Mouse (Mus musculus) v-Abl transformed pro-B cells (cell line): ENCODE measurements around the gene Pcnt.

Source experiments
- in situ Hi-C, 2 experiments: fragments of 400-800 bp; cut with MboI; formaldehyde crosslinking; loops; one replicate each; pipeline ENCODE4 v1.15.1; 2025; ENCODE audit not compliant: unreplicated experiment in 2 of 2

Pcnt gene

GRCm38 (mm10) chr10:76442178-76443088 is at the start of gene Pcnt:
TSS of gene Pcnt (minus strand) at chr10:76442786.
- in situ Hi-C loops: no loop called here

GRCm38 (mm10) chr10:76489205-76489604 is 46.6 kb upstream of the Pcnt start:
- in situ Hi-C loops: no loop called here

GRCm38 (mm10) chr10:76488265-76488664 is 45.7 kb upstream of the Pcnt start:
- in situ Hi-C loops: no loop called here

- in situ Hi-C loops: no loop called here
Measured at GRCm38 (mm10) chr10:76486302-76486701, 43.7 kb upstream of the Pcnt start.

GRCm38 (mm10) chr10:76481480-76481879 is 38.9 kb upstream of the Pcnt start:
- in situ Hi-C loops: no loop called here

- in situ Hi-C loops: no loop called here
Measured at GRCm38 (mm10) chr10:76480851-76481250, 38.3 kb upstream of the Pcnt start.

- in situ Hi-C loops: no loop called here
Measured at GRCm38 (mm10) chr10:76473759-76474158, 31.2 kb upstream of the Pcnt start.

- in situ Hi-C loops: no loop called here
Measured at GRCm38 (mm10) chr10:76468203-76469162, 25.9 kb upstream of the Pcnt start, which contains the start of the genes Mcm3ap and Ybey. TSS of gene Mcm3ap (plus strand) at chr10:76468927. TSS of gene Ybey (minus strand) at chr10:76469114.

- in situ Hi-C loops: no loop called here
Measured at GRCm38 (mm10) chr10:76462721-76463120, 20.1 kb upstream of the Pcnt start.

- in situ Hi-C loops: no loop called here
Measured at GRCm38 (mm10) chr10:76462312-76462711, 19.7 kb upstream of the Pcnt start.

GRCm38 (mm10) chr10:76461255-76461654 is 18.7 kb upstream of the Pcnt start:
- in situ Hi-C loops: no loop called here

GRCm38 (mm10) chr10:76455289-76455688 is 12.7 kb upstream of the Pcnt start:
- in situ Hi-C loops: loop anchor here in 1 of 2 experiments (5.0 kb wide), 1 partner anchor 277 kb away; no protein-coding TSS in a partner anchor

GRCm38 (mm10) chr10:76448851-76449250 is 6.3 kb upstream of the Pcnt start, which contains the start of gene 2610028H24Rik:
TSS of gene 2610028H24Rik (plus strand) at chr10:76449081.
- in situ Hi-C loops: no loop called here

GRCm38 (mm10) chr10:76447406-76448229 is 5.0 kb upstream of the Pcnt start:
- in situ Hi-C loops: no loop called here

GRCm38 (mm10) chr10:76445996-76446681 is 3.6 kb upstream of the Pcnt start:
- in situ Hi-C loops: no loop called here

- in situ Hi-C loops: no loop called here
Measured at GRCm38 (mm10) chr10:76440281-76440680, 2.3 kb downstream of the Pcnt start, which contains the start of gene AC141477.1. TSS of gene AC141477.1 (minus strand) at chr10:76440444.

GRCm38 (mm10) chr10:76439107-76439890 is 3.3 kb downstream of the Pcnt start:
- in situ Hi-C loops: no loop called here

- in situ Hi-C loops: no loop called here
Measured at GRCm38 (mm10) chr10:76433925-76434324, 8.7 kb downstream of the Pcnt start.
